Mouse (Mus musculus): ENCODE measurements around the gene Celf2. TPM values are rescaled to one million over a fixed set of nuclear protein-coding genes. Genes with fewer than 3 reads are reported as not detected.
A peak's percentile ranks its signal among the peaks of the same experiment; 100 is the strongest.

Gene Celf2
- total RNA-seq, 4 experiments from 2014 or later: 60.0 to 64.8 (median 63.1) TPM

DNA sequence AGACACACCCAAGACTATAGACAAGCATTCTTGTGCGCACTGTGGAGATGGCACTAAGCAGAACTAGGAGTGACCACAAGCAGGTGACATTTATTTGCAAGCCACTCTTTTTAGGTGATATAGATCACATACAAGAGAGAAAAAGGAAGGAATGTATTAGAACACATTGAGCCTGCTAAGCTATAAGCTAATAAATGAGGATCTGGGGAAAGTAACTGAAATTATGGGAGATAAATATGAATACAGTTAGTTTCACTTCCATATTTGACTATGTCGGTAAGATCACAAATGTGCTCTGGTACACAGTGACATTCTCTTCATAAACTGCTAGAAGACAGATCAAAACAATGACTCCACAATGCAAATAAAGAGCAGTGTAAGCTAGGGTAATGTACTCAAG is 952.5 kb downstream of the Celf2 start:
- DNase-seq (ENCODE audit: low spot score): no peak

DNA sequence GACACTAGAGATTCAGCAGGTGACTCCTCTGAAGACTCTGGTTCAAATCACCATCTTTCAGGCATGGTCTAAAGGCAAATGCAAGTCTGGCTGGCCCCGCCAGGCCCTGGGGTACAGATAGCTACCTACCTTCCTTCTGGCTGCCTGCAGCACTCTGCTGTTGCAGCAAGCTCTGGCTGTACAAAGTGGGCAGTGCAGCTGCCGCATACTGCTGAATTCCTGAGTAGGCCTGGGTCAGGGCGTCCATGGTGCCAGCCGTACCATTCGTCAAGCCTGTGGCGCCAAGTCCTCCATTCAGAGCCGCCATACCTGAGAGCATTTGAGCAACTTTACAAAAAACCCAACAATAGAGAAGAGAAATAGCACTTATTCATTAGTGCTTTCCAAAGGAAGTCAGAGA is 955.7 kb downstream of the Celf2 start:
- no peak for DNase-seq (ENCODE audit: low spot score)

DNA sequence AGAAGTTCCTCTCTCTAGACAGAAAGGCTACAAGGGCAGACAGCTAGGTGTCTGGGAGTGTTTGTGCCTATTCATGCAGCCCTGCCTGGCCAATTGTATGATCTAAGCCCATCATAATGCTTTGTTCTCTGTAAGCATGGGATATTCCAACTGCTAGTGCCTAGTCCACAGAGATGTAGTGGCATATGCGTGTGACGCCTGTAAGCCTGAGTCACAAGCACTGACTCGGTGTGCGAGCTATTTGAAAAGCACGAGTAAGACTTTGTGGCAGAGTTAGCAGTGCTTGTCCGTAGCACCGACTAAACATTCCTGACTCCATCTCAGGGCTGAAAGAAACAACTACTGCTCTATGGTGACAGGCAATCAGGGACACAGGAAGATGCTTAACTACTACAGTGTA is 960.1 kb downstream of the Celf2 start:
- DNase-seq (ENCODE audit: low spot score): no peak

DNA sequence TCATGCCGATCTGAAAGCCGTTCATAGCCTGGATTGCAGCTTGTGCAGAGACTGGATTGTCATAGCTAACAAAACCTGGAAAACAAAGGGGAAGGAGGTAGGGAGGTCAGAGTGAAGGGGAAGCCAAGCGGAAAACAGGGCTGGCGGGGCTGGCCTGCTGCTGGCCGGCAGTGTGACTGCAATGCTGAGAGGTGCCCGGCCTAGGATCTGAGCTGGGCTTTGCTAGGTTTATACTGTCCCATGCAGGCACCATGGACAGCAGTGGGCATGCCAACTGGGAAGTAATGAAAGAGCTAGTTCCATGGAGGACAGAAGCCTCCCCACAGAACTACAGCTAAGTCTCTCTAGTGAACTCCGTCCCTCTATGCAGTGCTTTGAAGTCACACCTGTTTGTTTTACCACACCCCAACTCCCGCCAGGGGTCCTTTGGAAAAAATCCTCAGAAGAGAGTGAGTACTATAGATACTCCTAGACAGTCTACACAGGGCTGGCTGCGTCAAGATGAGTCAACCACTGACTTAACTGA is 962.2 kb downstream of the Celf2 start:
- DNase-seq (ENCODE audit: low spot score): no peak

DNA sequence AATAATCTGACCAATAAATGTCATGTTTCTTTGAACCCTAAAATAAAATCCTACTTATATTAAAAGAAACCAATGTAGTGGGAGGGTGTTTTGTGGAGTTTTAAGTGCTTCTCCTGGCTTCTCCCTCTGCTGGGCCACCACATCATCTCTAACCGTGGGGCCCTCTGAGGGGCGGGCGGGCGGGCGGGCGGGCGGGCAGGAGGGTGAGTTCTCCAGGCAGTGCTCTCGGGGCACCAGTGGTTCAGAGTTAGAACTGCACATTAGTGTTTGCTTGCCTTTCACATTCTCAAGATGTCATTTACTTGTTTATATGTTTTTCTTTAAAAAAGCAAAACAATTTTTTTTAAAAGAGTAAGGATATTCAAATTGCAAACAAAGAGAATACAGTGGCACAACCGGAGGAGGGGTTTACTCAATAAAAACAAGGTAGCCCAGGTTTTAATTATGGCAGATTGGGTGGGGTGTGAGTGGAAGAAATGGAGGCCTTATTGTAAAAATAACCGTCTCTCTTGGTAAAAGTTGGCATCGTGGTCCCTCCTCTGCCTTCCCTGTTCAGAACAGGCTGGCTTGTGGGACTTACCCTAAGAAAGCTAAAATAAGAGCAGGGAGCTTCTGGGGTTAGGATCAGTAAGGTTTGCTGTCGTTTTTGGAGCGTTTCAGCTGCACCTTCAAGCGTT is 962.8 kb downstream of the Celf2 start:
- DNase-seq (ENCODE audit: low spot score): no peak

DNA sequence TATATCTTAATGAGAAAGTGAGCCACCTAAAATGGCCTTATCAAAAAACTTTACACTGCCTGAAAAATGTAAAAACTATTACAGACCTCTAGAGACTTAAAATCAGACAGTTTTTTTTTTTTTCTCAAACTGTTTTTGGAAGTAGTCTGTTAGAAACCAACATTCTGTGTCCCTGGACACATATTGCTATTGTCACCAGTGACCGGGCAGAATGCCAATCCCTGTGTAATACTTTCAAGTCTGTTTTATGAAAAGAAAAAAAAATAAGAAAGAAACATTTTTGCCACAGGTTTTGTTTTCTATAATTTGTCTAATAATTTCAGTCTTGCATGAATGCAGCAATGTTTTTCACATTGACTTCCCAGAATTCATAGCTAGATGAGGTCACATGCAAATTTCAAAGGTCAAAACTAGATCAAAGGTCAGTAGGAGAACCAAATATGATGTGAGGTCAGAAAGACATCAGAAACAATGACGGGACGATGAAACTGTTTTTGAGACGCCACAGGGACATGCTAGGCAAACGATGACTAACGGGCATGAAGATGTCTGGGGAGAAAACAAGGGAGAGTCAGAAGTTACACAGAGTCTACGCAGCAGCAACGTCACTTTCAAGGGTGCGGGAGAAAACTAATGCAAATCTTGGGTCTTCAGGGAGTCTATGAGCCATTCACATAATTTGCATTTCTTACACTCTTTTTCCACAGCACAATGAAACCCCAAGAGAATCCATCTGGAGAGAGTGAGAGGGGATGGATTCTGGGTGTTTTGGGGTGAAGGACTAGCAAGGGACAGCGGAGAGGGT is 964.0 kb downstream of the Celf2 start:
- DNase-seq (ENCODE audit: low spot score): peak; percentile 35

DNA sequence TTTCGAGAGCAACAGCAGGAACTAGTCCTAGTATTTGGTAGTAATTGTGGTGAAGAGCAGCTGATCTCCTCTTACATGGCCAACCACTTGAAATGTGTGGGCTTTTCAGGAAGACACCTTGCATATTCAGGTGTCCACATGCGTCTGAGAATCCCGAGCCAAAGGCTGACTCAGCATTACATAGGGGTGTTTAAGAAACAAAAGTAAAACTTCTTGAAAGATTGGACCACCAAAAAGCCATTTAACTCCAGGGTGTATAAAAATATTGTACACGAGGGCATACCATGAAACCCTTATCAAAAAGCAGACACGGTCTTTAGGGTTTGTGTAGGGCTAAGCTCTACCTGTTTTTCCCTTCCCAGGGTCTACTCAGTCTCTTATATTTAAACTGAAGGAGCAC is 965.7 kb downstream of the Celf2 start:
- no peak for DNase-seq (ENCODE audit: low spot score)

DNA sequence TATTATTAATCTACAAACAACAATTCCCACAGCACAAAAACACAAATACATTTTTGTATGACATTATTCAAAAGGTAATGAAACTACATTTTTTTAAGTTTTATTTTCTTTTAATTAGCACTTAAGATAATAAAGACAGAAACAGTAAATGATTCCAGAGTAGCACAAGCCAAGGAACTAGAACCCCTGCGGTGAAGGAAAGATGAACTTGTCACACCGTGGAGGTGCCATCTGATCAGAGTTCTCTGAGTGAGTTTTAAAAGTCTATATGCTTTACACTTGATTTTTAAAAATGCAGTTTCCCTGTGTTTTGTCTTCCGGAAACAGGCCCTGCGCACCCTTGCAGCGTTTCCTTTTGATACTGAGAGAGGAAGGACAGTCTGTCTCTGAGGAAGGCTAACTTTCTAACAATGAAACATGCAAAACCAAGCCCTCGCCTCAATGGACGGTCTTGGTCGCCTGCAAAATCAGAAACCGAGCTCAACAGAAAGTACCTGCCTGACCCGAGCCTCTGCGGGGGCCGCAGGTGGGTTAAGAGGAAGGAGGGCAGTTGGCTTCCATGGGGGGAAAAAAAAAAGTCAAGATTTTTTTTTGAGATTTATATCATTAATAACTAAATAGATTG is 966.7 kb downstream of the Celf2 start:
- peak; percentile 9 for DNase-seq (ENCODE audit: low spot score)

DNA sequence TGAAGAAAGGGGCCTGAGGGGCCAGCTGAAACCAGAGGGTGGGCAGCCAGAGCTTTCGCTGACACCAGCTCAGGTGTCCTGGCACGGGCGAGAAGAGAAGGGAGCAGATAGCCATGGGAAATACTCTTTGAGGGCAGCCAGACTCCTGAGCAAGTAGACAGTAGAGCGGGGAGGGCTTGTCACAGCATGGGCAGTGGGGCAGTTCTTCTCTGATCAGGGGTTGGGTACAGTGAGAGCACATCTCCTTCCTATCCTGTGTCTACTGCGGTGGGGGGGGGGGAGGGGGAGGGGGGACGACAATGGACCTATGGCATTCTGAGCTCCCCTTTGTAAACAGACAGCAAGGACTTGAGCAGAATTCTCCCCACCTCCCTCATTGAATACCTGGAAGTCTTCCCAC is 968.5 kb downstream of the Celf2 start:
- DNase-seq (ENCODE audit: low spot score): no peak

DNA sequence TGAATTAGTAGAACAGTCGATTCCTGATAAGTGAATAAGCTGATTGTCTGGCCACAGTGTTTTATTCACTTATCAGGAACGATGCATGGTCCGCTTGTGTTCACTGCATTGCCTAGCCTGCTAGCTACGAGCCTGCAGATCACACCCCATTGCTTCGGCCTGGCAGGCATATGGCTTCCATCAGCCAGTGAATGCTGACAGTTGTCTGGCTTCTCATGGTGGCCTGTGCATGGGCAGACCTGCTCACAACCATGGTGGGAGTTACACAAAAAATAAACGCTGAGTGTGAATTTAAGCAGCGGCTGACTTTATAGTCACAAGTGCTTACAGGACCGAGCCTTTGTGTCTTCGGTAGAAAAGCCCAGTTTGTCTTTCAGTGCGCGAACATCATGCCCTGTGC is 969.3 kb downstream of the Celf2 start:
- DNase-seq (ENCODE audit: low spot score): peak; percentile 16

DNA sequence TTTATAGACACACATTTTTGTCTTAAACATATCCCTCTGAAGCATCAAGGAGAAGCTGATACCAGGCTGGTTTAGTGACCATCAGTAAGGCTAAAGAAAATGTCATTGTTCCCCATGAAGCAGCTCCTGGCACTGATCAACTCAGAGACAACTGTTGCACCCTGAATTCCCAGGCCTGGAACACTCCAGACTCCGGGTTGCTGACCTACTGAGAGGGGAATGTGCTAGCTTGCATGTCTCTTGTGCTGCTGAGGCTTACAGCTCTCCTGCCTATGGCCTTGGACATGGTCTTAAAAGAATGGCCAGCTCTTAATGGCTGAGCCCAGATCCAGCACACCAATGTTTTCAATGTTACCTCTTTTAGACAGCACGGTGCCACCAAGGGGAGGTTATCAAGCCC is 970.9 kb downstream of the Celf2 start:
- no peak for DNase-seq (ENCODE audit: low spot score)

DNA sequence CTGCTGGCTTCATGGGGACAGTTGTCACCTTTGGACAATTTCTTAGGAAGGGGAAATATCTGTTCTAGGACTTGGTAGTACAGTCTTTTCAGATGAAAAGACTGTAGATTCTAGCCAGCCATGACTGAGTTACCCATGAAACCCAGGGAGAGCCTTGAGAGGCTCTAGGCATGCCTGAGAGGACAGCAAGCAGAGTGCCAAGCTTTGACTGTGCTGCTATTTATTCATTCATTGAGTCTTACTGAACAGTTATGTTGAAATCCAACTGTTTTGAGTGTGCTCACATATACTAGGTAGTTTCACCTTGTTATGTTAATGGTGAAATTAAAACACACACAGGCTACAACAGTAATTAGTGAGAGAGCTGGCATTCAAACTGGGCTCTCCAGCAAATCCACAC is 971.3 kb downstream of the Celf2 start:
- DNase-seq (ENCODE audit: low spot score): no peak

DNA sequence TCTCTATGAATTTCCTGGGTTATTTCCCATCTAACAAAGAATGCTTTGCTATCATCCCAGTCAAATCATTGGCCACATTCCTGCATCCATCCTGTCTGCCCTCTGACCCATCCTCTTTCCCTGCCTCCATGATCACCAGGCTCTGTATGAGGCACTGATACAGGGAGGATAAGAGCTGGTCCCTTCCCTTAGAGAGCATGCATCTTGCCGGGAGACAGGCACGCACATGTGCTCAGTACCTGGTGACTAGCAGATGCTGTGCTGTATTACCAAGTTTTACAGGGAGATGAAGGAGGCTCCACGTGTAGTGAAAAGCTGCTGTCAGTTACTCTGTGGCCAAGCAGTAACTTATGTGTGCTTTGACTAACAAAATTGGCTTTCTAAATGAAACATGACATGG is 972.0 kb downstream of the Celf2 start:
- DNase-seq (ENCODE audit: low spot score): no peak

DNA sequence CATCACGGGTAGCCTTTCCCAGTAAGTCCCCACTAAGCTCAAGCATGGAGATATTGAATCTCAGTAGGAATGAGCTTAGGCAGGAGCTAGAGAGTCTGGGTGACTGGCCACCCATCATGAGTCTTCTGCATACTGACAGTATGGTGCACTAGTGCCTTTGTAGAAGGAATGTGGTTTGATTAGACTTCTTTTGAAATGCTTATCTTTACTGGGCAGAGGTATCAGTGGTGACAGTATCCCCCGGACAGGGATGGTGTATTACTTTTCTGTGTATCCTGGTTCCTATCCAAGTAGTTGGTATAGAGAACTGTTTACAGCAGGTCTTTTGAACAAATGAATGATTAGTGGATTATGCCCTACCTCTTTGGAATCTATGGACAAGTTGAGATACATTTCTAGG is 973.0 kb downstream of the Celf2 start:
- no peak for DNase-seq (ENCODE audit: low spot score)

DNA sequence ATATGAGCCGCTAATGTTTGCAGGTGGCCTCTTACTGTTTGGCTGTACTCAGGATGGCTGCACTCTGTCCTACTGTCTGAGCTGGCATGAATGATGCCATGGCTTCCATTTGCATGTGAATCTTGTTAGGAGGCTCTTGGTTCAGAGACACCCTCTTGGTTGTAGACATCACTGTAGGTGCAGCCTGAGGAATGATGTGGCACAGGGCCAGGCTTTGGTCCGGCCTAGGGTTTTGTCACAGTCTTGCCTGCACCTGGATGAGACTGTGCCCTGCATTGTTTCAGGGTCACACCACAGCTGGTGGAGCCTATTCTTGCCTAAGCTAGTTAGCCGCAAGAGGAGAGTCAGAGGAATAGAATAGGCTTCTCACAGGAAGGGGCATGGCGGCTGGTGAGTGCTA is 977.0 kb downstream of the Celf2 start:
- DNase-seq (ENCODE audit: low spot score): no peak

DNA sequence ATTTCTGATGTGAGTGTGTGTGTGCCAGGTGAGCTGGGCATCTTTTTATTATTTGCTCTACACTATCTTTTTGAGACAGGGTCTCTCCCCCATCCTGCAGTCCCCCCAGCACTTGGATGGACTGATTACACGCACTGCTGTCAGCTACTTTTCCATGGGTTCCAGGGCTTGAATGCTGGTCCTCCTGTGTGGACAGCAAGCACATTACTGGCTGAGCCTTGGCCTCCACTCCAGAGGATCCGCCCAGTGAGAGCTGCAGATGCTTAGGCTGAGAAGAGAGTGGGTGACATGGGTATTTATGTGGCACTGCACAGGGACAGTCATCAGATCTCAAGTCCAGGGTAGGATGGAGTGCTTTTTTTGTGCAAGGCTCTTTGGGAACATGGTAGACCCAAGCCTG is 981.3 kb downstream of the Celf2 start:
- no peak for DNase-seq (ENCODE audit: low spot score)

DNA sequence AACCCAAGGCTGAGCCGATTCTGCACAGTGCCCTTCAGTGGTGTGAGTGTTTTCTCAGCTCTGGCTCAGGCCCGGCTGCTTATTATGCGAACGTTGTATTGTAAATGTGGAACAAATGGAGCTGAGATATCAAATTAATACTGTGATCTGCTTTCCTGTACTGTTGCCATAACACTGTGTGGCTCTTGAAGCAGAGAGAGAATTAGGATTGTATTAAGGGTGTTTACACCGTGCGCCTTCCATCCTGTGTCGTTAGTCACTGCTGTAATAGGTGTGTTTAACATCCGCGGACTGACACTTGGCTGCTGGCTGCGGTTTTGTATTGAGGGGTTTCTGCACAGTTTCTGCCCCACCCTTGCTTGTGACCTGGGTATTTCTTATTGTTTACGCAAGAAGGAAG is 982.5 kb downstream of the Celf2 start:
- no peak for DNase-seq (ENCODE audit: low spot score)

DNA sequence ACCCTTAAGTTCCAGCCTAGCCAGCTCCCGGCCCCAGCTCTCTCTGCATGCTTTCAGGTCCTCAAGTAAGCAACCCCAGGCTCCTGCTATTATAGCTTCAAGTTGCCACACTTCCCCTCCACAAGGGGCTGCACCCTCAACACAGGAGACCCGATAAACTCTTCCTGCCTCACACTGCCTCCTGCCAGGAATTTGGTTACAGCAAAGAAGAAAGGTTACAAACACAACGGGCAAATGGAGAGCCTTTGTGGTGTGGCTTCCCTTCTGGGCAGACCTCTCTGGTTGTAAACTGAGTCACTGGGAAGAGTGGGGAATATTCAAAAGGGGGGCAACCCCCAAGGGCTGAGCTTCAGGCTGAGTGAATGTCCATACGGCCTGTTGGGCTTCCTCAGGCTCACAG is 983.1 kb downstream of the Celf2 start:
- no peak for DNase-seq (ENCODE audit: low spot score)

DNA sequence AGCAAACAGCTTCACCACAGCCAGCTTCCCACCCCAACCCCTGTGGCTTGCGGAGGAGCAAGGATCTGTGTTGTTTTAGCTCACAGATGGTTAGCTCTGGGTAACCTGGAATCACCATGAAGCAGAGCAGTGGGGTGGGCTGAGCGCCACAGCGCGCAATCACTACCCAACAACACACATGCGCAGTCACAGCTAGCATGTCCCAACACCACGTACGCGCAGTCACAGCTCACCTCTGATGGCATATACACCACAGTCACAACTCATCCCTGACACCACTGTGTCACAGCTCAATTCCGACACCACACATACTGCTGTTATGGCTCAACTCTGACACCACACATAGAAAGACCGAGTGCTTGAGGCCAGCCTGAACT is 985.5 kb downstream of the Celf2 start:
- no peak for DNase-seq (ENCODE audit: low spot score)

DNA sequence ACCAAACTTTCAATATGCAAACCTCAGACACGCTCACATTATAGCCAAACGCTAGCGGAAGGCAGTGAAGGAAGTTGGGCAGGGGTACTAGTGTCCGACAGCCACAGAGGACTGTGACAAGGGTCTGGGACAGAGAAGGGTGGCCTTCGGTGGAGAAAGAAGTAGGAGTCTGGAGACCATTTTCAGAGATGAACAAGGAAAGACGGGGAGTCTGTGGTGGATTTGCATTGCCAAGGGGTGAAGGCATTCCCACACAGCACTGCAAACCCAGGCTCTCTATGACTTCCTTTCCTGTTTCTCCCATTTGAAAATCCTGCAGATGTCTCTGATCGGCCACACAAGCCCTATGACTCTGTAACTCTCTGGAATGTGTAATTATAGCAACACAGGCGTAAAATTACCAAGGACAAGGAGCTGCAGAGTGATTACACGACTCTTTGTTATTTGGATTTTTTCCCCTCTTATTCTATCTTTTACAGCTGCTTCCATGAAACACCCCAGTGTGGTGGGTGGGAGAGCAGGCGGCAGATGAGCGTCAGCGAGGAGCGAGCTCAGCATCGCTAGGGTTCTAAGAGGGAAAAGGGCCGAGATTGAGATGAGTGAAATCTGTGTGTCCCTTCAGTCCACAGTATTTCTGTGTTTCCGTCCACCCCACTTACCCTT is 986.0 kb downstream of the Celf2 start:
- DNase-seq (ENCODE audit: low spot score): no peak

DNA sequence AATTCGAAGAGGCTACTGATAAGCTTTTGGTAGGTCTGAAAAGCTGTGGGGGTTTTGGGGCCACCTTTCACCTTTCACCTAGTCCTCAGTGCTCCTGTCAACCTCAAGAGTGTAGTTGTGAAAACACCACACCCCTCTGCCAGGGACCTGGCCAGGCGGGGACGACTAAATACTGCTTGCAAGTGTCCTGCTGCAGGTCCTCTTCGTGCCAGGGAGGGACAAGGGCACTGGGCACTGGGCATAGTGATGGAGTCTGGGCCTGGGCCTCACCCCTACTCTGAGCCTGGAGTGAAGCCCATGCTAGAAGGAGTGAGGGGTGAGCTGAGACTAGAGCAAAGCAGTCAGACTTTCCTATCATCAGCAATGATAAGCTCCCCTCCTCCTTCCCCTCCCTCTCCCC is 987.0 kb downstream of the Celf2 start:
- no peak for DNase-seq (ENCODE audit: low spot score)

DNA sequence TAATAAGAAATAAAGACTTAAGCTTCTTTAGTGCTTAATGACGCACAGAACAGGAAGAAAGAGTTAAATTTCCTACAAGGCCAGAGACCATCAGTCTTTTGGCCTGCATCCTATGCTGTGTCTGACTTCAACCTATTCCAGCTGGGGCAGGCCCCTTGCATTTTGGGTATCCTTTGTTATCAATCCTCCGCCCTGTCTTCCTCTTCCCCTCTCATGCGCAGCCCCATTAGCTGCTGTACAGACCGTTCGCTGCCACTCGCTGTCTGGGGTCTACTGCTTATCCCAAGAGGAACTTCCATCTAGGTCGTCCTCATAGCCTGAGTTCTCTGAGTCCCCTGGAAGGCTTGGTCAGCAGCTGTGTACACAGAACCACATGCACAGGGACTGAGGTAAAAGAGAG is 996.2 kb downstream of the Celf2 start:
- DNase-seq (ENCODE audit: low spot score): no peak
